Mouse (Mus musculus): ENCODE data around the gene Spi1.

Spi1 gene

GRCm38 (mm10) chr2:91068162-91068871, 13.9 kb upstream of the Spi1 start:
- in situ Hi-C loops (cut with MboI, MseI): no loop called here

- in situ Hi-C loops (cut with MboI, MseI): no loop called here
These were observed 13.4 kb upstream of the Spi1 start for GRCm38 (mm10) chr2:91068872-91069165.

- in situ Hi-C loops (cut with MboI, MseI): no loop called here
These were observed 12.7 kb upstream of the Spi1 start for GRCm38 (mm10) chr2:91069306-91070000.

GRCm38 (mm10) chr2:91070076-91070800, 12.0 kb upstream of the Spi1 start, which contains the start of gene Slc39a13:
Slc39a13 (minus strand) TSS chr2:91070417.
- in situ Hi-C loops (cut with MboI, MseI): loop anchor here (5.0 kb wide), 1 partner anchor 37 kb away; no protein-coding TSS in a partner anchor

GRCm38 (mm10) chr2:91071059-91071458, 11.1 kb upstream of the Spi1 start:
- in situ Hi-C loops (cut with MboI, MseI): loop anchor here (5.0 kb wide), 1 partner anchor 36 kb away; no protein-coding TSS in a partner anchor

GRCm38 (mm10) chr2:91072092-91072491, 10.1 kb upstream of the Spi1 start:
- in situ Hi-C loops (cut with MboI, MseI): loop anchor here (5.0 kb wide), 1 partner anchor 35 kb away; no protein-coding TSS in a partner anchor

GRCm38 (mm10) chr2:91077957-91078313, 4.3 kb upstream of the Spi1 start:
- in situ Hi-C loops (cut with MboI, MseI): no loop called here

- in situ Hi-C loops (cut with MboI, MseI): no loop called here
These were observed 3.7 kb upstream of the Spi1 start for GRCm38 (mm10) chr2:91078314-91079025.

- in situ Hi-C loops (cut with MboI, MseI): no loop called here
These were observed 3.2 kb upstream of the Spi1 start for GRCm38 (mm10) chr2:91079026-91079384.

- in situ Hi-C loops (cut with MboI, MseI): no loop called here
These were observed 1.2 kb upstream of the Spi1 start for GRCm38 (mm10) chr2:91080784-91081513.

- in situ Hi-C loops (cut with MboI, MseI): no loop called here
These were observed 654 bp downstream of the Spi1 start for GRCm38 (mm10) chr2:91082844-91083243.

GRCm38 (mm10) chr2:91083366-91083940, 1.3 kb downstream of the Spi1 start:
- in situ Hi-C loops (cut with MboI, MseI): no loop called here

GRCm38 (mm10) chr2:91084179-91084820, 2.1 kb downstream of the Spi1 start:
- in situ Hi-C loops (cut with MboI, MseI): no loop called here

- in situ Hi-C loops (cut with MboI, MseI): no loop called here
These were observed 3.6 kb downstream of the Spi1 start for GRCm38 (mm10) chr2:91085494-91086391.

- in situ Hi-C loops (cut with MboI, MseI): no loop called here
These were observed 4.4 kb downstream of the Spi1 start for GRCm38 (mm10) chr2:91086392-91087237.

- in situ Hi-C loops (cut with MboI, MseI): no loop called here
These were observed 5.3 kb downstream of the Spi1 start for GRCm38 (mm10) chr2:91087453-91087852.

GRCm38 (mm10) chr2:91088987-91089386, 6.8 kb downstream of the Spi1 start:
- in situ Hi-C loops (cut with MboI, MseI): no loop called here

- in situ Hi-C loops (cut with MboI, MseI): loop anchor here (10.0 kb wide), 1 partner anchor 525 kb away; no protein-coding TSS in a partner anchor
These were observed 8.0 kb downstream of the Spi1 start for GRCm38 (mm10) chr2:91090208-91090607.
